Mouse (Mus musculus) midbrain, postnatal 0 days (tissue): ENCODE measurements around the gene Rwdd2a. TPM values are rescaled to one million over a fixed set of nuclear protein-coding genes. Genes with fewer than 3 reads are reported as not detected.
"Not testable (repeated sequence)": the region's sequence is repeated elsewhere in the genome, so short reads cannot be mapped to it uniquely, and the experiment has no call there.

Experiments
- ATAC-seq: fragments of 200-750 bp; cut with Nextera tagmentation; 2 replicates; pipeline ENCODE4 v1.8.0; 2017; ENCODE audit warnings: moderate number of reproducible peaks, mild to moderate bottlenecking, moderate TSS enrichment, moderate library complexity; ENCODE audit not compliant: low FRiP score
- DNase-seq: peaks from one replicate; pipeline ENCODE4 v3.0.0-alpha.2; 2015; ENCODE audit warnings: low spot score
- H3K27ac ChIP-seq: fragments of 300-500 bp; sonication (generic); 2 replicates; pipeline ENCODE4 v1.5.1; 2014; ENCODE audit warnings: low read depth, mild to moderate bottlenecking, low read length, mixed read lengths
- H3K27me3 ChIP-seq: fragments of 300-500 bp; sonication (generic); 2 replicates; pipeline ENCODE4 v1.6.1; 2014; ENCODE audit warnings: low read length, control low read depth, mixed read lengths; ENCODE audit not compliant: insufficient read depth
- H3K36me3 ChIP-seq: fragments of 300-500 bp; sonication (generic); 2 replicates; pipeline ENCODE4 v1.6.1; 2014; ENCODE audit warnings: low read length, control low read depth, mixed read lengths; ENCODE audit not compliant: insufficient read depth
- H3K4me1 ChIP-seq: fragments of 300-500 bp; sonication (generic); 2 replicates; pipeline ENCODE4 v1.6.1; 2014; ENCODE audit warnings: mild to moderate bottlenecking, control low read depth, antibody characterized with exemption, low read length, mixed read lengths; ENCODE audit not compliant: insufficient read depth
- H3K4me2 ChIP-seq: fragments of 300-500 bp; sonication (generic); 2 replicates; pipeline ENCODE4 v1.6.1; 2014; ENCODE audit warnings: low read depth, mild to moderate bottlenecking, low read length, mixed read lengths; ENCODE audit not compliant: poor library complexity, severe bottlenecking
- H3K4me3 ChIP-seq: fragments of 300-500 bp; sonication (generic); 2 replicates; pipeline ENCODE4 v1.5.1; 2014; ENCODE audit warnings: low read depth, mild to moderate bottlenecking, low read length, moderate library complexity
- H3K9ac ChIP-seq: fragments of 300-500 bp; sonication (generic); replicated peaks from 2 replicates; pipeline ENCODE4 v1.6.1; 2014; ENCODE audit warnings: mild to moderate bottlenecking, low read length, moderate library complexity, mixed read lengths; ENCODE audit not compliant: poor library complexity, severe bottlenecking
- H3K9me3 ChIP-seq: fragments of 300-500 bp; sonication (generic); 2 replicates; pipeline ENCODE4 v1.6.1; 2016; ENCODE audit warnings: low read length, control low read depth
- CTCF ChIP-seq: IDR thresholded peaks from 2 replicates; pipeline ENCODE4 v1.5.1; 2016; ENCODE audit warnings: antibody characterized with exemption, mild to moderate bottlenecking
- WGBS: fragments of 180-500 bp; shearing (Covaris S2); extraction: QIAGEN DNeasy Blood & Tissue Kit; methylation state at CpG from one replicate; pipeline ENCODE4 v1.1.7; 2014; 5-methylcytosine and 5-hydroxymethylcytosine counted together
- polyA plus RNA-seq: library from polyadenylated mRNA; unstranded; fragments of >200 nt; fragmentation: Nextera tagmentation; extraction: Ambion mirVana; gene quantifications from 2 replicates; pipeline ENCODE4 v1.2.1, GENCODE M21; 2015
- total RNA-seq: library from RNA; depleted of rRNA; stranded (reverse); fragments of >200 nt; gene quantifications from 2 replicates; pipeline ENCODE4 v1.2.3, GENCODE M21; 2014

Gene Rwdd2a
- total and polyA plus RNA-seq, 2 experiments from 2014 or later, result 38.7 to 75.5 TPM

DNA sequence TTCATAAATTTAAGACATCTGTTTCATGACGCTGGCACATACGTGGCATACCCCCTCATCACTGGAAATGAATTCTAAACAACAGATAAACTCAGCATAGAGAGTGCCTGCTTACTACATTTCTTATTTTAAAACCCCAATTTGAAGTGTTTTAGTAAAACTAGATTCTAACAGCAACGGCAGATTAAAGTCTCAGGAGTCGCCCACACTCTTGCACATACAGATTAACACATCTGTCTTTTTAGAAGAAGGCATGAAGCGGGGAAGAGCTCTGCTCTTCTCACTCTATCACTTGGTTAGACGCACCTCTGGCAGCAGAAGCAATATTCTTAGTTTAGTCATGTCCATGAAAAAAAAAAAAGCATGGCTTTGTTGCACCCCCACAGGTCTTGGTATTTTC lies 3.4 kb downstream of the Rwdd2a start:
- ATAC-seq (no peak), DNase-seq (no peak)
- Histone ChIP-seq H3K4me3 (no peak overlapping the region), H3K9me3 (no peaks in the 10 kb centered on the region), H3K4me2 (no peak overlapping the region), H3K36me3 (no peaks in the 10 kb centered on the region; the same call in 1 of the 2 replicates), H3K9ac (no peak overlapping the region), H3K4me1 (peaks cover 5% of the 10 kb centered on the region; the same call in 1 of the 2 replicates), H3K27me3 (no peaks in the 10 kb centered on the region), H3K27ac (no peak overlapping the region)
- no peak for TF ChIP-seq CTCF
- 91% methylated on average over 6 of the region's 6 CpGs for WGBS

DNA sequence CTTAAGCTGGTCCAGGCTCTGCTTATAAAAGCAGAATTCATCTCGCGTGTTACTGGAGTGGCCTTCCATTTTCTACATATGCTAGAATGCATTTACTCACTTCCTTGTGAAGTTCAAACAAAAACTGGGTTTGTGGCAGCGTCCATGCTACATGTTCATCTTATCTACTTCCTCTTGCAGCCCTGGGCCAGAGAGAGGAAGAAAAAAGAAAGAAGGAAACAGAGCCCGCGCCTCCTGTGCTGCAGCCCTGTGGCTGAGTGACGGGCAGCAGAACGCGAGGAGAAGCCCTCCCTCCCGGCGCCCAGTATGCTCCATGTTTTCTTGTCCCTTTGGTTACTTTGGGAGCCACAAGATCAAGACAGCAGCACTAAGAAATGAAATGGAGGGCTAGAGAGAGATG lies 7.9 kb downstream of the Rwdd2a start:
- ATAC-seq (no peak), DNase-seq (no peak)
- Histone ChIP-seq H3K4me2 (no peak overlapping the region), H3K4me3 (no peak overlapping the region), H3K27me3 (no peaks in the 10 kb centered on the region), H3K36me3 (0 out of 2 replicates have a peak, but pooled peaks cover 6% of the 10 kb centered on the region), H3K9ac (no peak overlapping the region), H3K4me1 (no peaks in the 10 kb centered on the region), H3K9me3 (no peaks in the 10 kb centered on the region), H3K27ac (no peak overlapping the region)
- no peak for TF ChIP-seq CTCF
- 86% methylated on average over 10 of the region's 10 CpGs for WGBS

DNA sequence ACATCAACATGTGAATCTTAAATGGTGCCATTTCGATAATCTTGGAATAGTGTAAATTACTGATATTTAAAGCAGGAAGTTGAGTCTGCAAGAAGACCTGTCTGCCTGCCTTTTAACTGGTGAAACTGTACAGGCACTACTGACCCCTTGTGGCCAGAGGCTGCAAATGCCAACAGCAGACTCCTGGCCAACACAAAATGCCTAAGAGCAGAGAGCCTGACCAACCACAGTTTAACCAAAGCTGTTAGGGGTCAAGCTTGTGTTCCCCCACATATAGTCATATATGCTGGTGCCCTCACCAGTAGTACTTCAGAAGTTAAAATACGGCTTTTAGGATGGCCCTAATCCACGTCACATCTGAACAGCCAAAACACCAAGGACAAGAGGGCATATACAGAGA lies 11.9 kb downstream of the Rwdd2a start:
- Histone ChIP-seq H3K9ac (no peak overlapping the region), H3K36me3 (0 out of 2 replicates have a peak, but pooled peaks cover 8% of the 10 kb centered on the region), H3K4me3 (no peak overlapping the region), H3K27me3 (no peaks in the 10 kb centered on the region), H3K27ac (no peak overlapping the region), H3K4me2 (no peak overlapping the region), H3K4me1 (no peaks in the 10 kb centered on the region), H3K9me3 (no peaks in the 10 kb centered on the region)
- DNase-seq, result peak; percentile 76
- 53% methylated on average over 3 of the region's 3 CpGs for WGBS
- TF ChIP-seq CTCF, result peak; percentile 94
- 0 out of 2 replicates have a peak, but pooled peaks have one; percentile 45 for ATAC-seq

DNA sequence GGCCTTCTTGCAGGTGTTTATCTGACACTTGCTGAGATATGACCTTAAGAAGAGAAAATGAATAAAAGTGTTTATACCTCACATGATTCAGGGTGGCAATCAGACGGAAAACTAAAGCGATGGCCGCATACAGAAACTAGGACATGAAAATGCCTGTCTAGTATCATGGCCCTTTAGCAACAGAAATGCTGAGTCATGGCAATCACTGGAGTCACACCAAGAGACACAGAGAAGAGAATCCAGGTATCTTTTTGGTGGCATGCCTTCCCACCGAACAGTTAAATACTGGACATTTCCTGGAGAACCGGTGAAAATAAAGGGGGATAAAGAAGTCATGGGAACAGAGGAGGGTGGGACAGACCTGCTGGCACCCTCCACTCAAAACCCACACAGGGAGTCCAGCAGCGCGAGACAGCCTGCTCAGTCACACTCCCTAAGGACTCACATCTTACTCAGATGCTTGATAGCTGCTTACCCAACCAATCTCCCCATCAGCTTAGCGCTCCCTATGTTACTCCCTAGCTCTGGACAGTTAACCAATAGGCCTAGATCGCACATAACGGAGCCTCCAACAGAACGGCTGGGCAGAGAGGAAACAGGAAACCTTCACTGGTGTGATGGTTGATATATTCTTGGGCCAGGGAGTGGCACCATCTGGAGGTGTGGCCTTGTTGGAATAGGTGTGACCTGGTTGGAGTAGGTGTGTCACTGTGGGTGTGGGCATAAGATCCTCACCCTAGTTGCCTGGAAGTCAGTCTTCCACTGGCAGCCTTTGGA lies 15.4 kb downstream of the Rwdd2a start:
- Histone ChIP-seq H3K9ac (no peak overlapping the region), H3K36me3 (peaks cover 3% of the 10 kb centered on the region; the same call in 1 of the 2 replicates), H3K27me3 (no peaks in the 10 kb centered on the region), H3K27ac (no peak overlapping the region), H3K9me3 (no peaks in the 10 kb centered on the region), H3K4me3 (no peak overlapping the region), H3K4me2 (no peak overlapping the region), H3K4me1 (no peaks in the 10 kb centered on the region)
- 90% methylated on average over 11 of the region's 11 CpGs for WGBS
- DNase-seq, result no peak
- no peak for ATAC-seq
- TF ChIP-seq CTCF, result no peak

DNA sequence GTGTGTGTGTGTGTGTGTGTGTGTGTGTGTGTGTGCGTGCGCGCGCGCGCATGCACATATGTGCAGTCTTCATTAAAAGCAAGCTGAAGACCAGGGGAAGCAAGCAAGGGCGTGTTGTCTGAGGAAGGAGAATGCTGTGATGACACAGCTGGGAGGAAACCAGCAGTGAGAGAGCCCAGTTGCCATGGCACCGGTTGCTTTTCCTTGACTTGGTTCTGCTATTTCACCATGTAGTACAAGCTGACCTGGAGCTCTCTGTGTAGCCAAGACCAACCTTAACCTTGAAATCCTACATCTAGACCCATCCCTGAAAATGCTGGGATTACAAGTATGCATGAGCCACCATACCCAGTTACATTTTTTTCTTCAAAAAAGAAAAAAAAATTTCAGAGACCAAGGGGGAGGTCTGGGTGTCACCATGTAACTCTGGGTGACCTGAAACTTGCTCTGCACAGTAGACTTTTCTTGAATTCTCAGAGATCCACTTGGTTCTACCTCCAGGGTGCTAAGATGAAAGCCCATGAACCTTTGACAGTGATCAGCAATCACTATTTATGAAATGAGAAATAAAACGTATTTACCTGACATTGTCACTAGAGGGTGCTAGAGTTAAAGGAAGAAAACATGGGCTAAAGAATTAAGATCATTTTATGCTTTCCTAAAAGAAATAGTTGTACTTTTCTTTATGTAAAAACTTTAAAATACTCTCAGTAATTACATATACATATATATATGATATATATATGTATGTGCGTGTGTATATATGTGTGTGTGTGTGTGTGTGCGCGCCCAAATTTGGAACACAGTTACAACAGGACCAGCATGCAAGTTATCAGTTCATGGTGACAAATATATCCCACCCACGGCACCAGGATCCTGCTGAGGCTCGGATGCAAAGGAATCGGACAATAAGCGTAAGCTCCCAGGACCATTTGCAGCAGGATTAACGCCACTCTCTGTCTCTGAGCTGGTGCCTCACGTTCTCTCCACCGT lies 21.2 kb downstream of the Rwdd2a start:
- no peaks in the 10 kb centered on the region for H3K4me1 ChIP-seq
- H3K9me3 ChIP-seq, result no peaks in the 10 kb centered on the region
- H3K27me3 ChIP-seq, result no peaks in the 10 kb centered on the region
- H3K9ac ChIP-seq, result no peak overlapping the region
- no peak overlapping the region for H3K4me3 ChIP-seq
- peaks cover 4% of the 10 kb centered on the region for H3K36me3 ChIP-seq
- H3K4me2 ChIP-seq, result no peak overlapping the region
- peak; percentile 85 for TF ChIP-seq CTCF
- DNase-seq (peak; percentile 59), ATAC-seq (peak; percentile 61)
- no peak overlapping the region for H3K27ac ChIP-seq
- 62% methylated on average over 19 of the region's 19 CpGs for WGBS

DNA sequence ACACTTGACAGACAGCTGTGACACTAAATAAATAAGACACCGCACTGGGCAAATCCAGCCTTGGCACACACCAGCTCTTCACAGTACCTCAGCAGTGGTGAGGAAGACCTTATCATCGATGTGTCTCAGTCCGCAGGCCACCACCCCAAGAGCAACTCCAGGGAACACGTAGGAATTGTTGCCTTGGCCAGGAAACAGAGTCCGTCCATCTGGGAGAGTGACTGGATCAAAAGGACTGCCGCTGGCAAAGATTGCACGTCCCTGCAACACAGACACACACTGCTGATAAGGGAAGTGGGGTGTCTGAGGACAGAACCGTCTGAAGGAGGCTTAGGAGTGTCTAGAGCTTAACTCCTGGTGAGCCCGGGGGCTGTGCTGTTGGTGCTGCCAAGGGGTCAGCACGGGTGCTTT lies 22.6 kb downstream of the Rwdd2a start:
- H3K27me3 ChIP-seq, ATAC-seq, DNase-seq, H3K9me3 ChIP-seq, H3K4me1 ChIP-seq, H3K4me3 ChIP-seq, H3K9ac ChIP-seq, H3K4me2 ChIP-seq, H3K36me3 ChIP-seq, H3K27ac ChIP-seq: not testable (repeated sequence)
- 63% methylated on average over 9 of the region's 10 CpGs for WGBS

DNA sequence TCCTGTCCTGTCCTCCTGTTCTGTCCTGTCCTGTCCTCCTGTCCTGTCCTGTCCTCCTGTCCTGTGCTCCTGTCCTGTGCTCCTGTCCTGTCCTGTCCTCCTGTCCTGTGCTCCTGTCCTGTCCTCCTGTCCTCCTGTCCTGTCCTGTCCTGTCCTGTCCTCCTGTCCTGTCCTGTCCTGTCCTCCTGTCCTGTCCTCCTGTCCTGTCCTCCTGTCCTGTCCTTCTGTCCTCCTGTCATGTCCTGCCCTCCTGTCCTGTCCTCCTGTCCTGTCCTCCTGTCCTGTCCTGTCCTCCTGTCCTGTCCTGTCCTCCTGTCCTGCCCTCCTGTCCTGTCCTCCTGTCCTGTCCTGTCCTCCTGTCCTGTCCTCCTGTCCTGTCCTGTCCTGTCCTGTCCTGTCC lies 25.2 kb downstream of the Rwdd2a start:
- H3K36me3 ChIP-seq, H3K4me1 ChIP-seq, H3K4me2 ChIP-seq, DNase-seq, H3K4me3 ChIP-seq, H3K9me3 ChIP-seq, H3K9ac ChIP-seq, ATAC-seq, H3K27ac ChIP-seq, H3K27me3 ChIP-seq: not testable (repeated sequence)
